Mouse (Mus musculus): ENCODE results near the gene Msln. TPM values are rescaled to one million over a fixed set of nuclear protein-coding genes. Genes with fewer than 3 reads are reported as not detected.

Gene Msln
- polyA plus RNA-seq, 1 experiment, result 23.6 TPM

DNA sequence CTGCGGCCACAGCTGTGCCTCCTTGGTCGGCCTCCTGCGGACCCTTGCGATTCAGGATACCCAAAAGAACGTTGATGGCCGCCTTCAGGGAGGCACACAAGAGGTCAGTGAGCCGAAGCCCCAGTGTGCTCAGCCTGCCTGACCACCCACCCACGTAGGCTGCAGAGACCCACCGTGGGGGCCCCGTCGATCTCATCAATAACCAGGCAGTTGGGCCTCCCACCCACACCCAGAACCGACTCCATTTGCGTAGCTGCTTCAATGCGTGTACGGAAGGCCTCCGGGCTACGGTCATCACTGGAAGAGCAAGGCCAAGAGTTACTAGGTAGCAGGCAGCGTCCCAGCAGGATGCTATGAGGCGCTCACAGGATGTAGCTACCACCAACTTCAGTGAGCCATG lies 30.7 kb downstream of the Msln start:
- Histone ChIP-seq H3K4me1 (replicated peaks; ENCODE audit: control insufficient read depth, insufficient read depth, low read length) (peaks cover 16% of the 10 kb centered on the region), H3K27ac (ENCODE audit: control insufficient read depth, insufficient read depth, low read length) (no peak overlapping the region), H3K4me3 (ENCODE audit: control insufficient read depth, insufficient read depth, low read length) (no peak overlapping the region), H3K27me3 (ENCODE audit: control insufficient read depth, insufficient read depth, low read length) (no peaks in the 10 kb centered on the region), H3K36me3 (ENCODE audit: control insufficient read depth, insufficient read depth, low read length) (no peaks in the 10 kb centered on the region)
- no peak for DNase-seq
- TF ChIP-seq CTCF (IDR thresholded peaks at IDR 0.05; ENCODE audit: borderline replicate concordance, control insufficient read depth, extremely low read depth, insufficient read depth, low read length, poor library complexity), result no peak
- no peak for TF ChIP-seq POLR2A (IDR thresholded peaks at IDR 0.05; ENCODE audit: control insufficient read depth, extremely low read depth, insufficient read depth, low read length, poor library complexity)
- WGBS, result 98% methylated on average over 19 of the region's 19 CpGs

DNA sequence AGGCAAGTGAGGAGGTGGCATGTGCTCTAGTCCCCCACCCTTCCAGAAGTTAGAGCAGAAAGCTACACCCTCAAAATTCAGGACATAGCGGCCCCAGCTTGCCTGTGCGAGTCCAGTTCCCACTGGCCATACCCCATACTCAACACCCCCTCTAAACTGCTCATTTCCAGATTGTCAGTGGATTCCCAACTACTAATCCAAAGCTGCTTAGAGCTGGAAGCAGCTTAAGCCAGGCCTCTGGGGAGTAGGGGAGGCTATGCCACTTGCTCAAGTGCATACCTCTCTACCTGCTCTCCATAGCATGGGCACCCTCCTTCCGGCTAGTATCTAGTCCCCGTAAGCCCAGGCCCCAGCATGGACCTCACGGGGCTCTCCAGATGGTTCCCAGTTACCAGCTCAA lies 32.7 kb downstream of the Msln start:
- WGBS, result 98% methylated on average over 5 of the region's 5 CpGs
- peaks cover 3% of the 10 kb centered on the region; the same call in 1 of the 2 replicates for H3K4me1 ChIP-seq (replicated peaks; ENCODE audit: control insufficient read depth, insufficient read depth, low read length)
- H3K36me3 ChIP-seq (ENCODE audit: control insufficient read depth, insufficient read depth, low read length), result no peaks in the 10 kb centered on the region
- no peaks in the 10 kb centered on the region for H3K27me3 ChIP-seq (ENCODE audit: control insufficient read depth, insufficient read depth, low read length)
- no peak for DNase-seq
- TF ChIP-seq POLR2A (IDR thresholded peaks at IDR 0.05; ENCODE audit: control insufficient read depth, extremely low read depth, insufficient read depth, low read length, poor library complexity) (no peak), CTCF (IDR thresholded peaks at IDR 0.05; ENCODE audit: borderline replicate concordance, control insufficient read depth, extremely low read depth, insufficient read depth, low read length, poor library complexity) (no peak)
- H3K4me3 ChIP-seq (ENCODE audit: control insufficient read depth, insufficient read depth, low read length), result no peak overlapping the region
- no peak overlapping the region for H3K27ac ChIP-seq (ENCODE audit: control insufficient read depth, insufficient read depth, low read length)

DNA sequence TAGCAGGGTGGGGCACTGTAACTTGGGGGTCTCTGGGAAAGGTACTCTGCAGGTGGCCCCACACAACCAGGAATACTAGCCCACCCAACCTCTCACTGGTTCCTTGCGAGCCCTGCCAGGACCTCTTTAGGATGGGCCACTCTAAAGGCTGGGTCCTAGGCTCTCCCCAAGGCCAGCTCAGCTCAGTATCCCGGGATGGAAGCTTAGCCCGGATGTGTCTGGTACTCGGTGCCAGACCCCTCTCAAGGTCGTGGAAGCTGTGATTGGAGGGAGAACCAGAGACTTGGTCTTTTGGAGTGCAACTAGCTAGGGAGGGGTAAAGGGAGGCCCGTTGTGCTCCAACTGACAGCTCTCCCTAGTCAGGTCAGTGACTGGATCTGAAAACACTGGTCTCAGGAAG lies 36.5 kb downstream of the Msln start:
- WGBS, result 24% methylated on average over 6 of the region's 6 CpGs
- no peak for TF ChIP-seq CTCF (IDR thresholded peaks at IDR 0.05; ENCODE audit: borderline replicate concordance, control insufficient read depth, extremely low read depth, insufficient read depth, low read length, poor library complexity)
- no peak for TF ChIP-seq POLR2A (IDR thresholded peaks at IDR 0.05; ENCODE audit: control insufficient read depth, extremely low read depth, insufficient read depth, low read length, poor library complexity)
- peaks cover 2% of the 10 kb centered on the region; the same call in 1 of the 2 replicates for H3K27me3 ChIP-seq (ENCODE audit: control insufficient read depth, insufficient read depth, low read length)

DNA sequence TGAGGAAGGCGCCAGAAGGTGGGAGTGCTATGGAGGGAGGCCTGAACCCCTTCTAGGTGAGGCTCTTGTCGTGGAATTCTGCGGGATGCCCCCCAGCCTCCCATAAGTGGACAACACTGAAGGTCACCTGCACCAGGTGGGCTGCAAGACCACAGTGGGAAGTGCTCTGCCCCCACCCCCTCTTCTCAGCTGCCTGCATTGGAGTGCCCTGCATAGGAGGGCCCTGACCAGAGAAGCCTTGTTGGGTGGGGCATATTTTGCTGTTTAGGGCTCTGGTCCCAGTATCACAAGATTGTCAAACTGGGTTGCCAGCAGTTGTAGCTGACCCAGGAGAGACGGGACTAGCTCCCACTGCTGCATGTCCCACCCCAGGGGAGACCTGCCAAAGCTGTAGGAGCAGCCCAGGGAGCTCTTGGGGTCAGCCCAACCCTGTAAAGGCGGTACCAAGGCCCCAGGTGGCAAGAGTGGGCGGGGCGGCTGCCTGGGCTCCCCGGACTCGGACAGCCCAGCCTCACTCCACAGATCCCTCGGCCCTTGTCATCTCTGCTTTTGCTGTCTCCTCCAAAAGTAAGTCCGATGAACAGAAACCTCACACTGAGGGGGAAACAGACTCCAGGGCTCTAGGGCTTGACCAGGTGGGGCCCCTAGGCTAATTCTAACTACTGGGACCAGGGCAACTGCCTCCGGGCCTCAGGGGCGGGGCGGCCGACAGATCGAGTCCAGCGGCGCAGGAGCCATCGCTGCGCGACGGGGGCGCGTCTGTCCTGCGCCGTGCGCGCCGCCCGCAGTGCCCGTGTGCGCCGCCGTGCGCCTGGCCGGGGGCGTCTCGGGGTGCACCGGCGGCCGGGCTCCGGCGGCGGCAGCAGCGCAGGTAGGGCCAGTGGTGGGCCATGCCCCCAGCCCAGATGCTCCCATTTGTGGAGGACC lies 37.2 kb downstream of the Msln start, which contains the start of gene Gng13:
Gene Gng13 (plus strand): TSS at position 461 of the 927 bp plus-strand sequence.
- Histone ChIP-seq H3K27ac (ENCODE audit: control insufficient read depth, insufficient read depth, low read length) (no peak within 1 kb of the TSS), H3K4me3 (ENCODE audit: control insufficient read depth, insufficient read depth, low read length) (no peak within 1 kb of the TSS), H3K4me1 (replicated peaks; ENCODE audit: control insufficient read depth, insufficient read depth, low read length) (no peaks in the 10 kb centered on the region), H3K27me3 (ENCODE audit: control insufficient read depth, insufficient read depth, low read length) (peaks cover 2% of the 10 kb centered on the region; the same call in 1 of the 2 replicates), H3K36me3 (ENCODE audit: control insufficient read depth, insufficient read depth, low read length) (no peaks in the 10 kb centered on the region)
- 4% methylated on average over 45 of the region's 45 CpGs for WGBS
- no peak for DNase-seq
- TF ChIP-seq POLR2A (IDR thresholded peaks at IDR 0.05; ENCODE audit: control insufficient read depth, extremely low read depth, insufficient read depth, low read length, poor library complexity) (no peak), CTCF (IDR thresholded peaks at IDR 0.05; ENCODE audit: borderline replicate concordance, control insufficient read depth, extremely low read depth, insufficient read depth, low read length, poor library complexity) (no peak)

More for the DNA sequence above, 36.5 kb downstream of the Msln start:
- Histone ChIP-seq H3K27ac (ENCODE audit: control insufficient read depth, insufficient read depth, low read length) (no peak overlapping the region), H3K4me1 (replicated peaks; ENCODE audit: control insufficient read depth, insufficient read depth, low read length) (no peaks in the 10 kb centered on the region), H3K4me3 (ENCODE audit: control insufficient read depth, insufficient read depth, low read length) (no peak overlapping the region), H3K36me3 (ENCODE audit: control insufficient read depth, insufficient read depth, low read length) (no peaks in the 10 kb centered on the region)
- DNase-seq, result no peak

DNA sequence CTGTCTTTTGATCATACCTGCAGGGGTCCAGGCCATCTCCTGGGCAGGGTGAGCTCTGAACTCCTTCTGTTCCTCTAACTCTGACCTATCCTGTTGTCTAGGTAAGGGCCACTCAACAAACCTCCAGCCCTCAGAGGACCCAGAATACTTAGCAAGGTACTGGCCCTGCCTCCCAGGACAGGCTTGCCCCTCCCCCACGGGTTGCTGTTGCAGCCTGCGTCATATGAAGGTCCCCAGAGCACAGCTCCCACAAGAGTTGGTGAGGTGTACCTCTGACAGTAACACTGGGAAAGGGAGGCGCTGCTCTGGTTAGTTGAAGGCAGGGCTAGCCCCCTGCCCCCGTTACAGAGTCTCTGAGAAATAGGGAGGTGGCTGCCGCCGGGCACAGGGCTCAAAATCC lies 38.0 kb downstream of the Msln start:
- no peak overlapping the region for H3K27ac ChIP-seq (ENCODE audit: control insufficient read depth, insufficient read depth, low read length)
- peaks cover 2% of the 10 kb centered on the region; the same call in 1 of the 2 replicates for H3K27me3 ChIP-seq (ENCODE audit: control insufficient read depth, insufficient read depth, low read length)
- WGBS, result 11% methylated on average over 6 of the region's 6 CpGs
- DNase-seq, result no peak
- TF ChIP-seq CTCF (IDR thresholded peaks at IDR 0.05; ENCODE audit: borderline replicate concordance, control insufficient read depth, extremely low read depth, insufficient read depth, low read length, poor library complexity) (no peak), POLR2A (IDR thresholded peaks at IDR 0.05; ENCODE audit: control insufficient read depth, extremely low read depth, insufficient read depth, low read length, poor library complexity) (no peak)
- H3K36me3 ChIP-seq (ENCODE audit: control insufficient read depth, insufficient read depth, low read length), result no peaks in the 10 kb centered on the region
- no peaks in the 10 kb centered on the region for H3K4me1 ChIP-seq (replicated peaks; ENCODE audit: control insufficient read depth, insufficient read depth, low read length)
- no peak overlapping the region for H3K4me3 ChIP-seq (ENCODE audit: control insufficient read depth, insufficient read depth, low read length)

DNA sequence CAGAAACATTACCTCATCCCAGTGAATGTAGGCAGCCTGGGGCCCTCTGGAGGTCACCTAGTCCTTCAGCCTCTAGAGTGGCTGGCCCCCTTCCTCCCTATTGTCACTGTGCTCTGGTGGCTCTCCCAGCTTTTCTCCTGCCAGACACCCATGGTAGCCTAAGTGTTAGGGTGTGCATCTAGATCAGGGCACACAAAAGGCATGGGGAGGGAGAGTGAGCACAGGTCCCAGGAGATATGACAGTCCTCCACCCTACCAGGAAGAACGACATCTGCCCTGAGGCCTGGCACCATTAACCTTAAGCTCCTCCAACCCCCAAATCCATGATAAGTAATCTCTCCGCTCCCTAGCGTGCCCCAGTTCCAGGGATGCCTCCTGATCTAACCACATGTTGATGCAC lies 38.6 kb downstream of the Msln start:
- H3K4me1 ChIP-seq (replicated peaks; ENCODE audit: control insufficient read depth, insufficient read depth, low read length), result no peaks in the 10 kb centered on the region
- TF ChIP-seq CTCF (IDR thresholded peaks at IDR 0.05; ENCODE audit: borderline replicate concordance, control insufficient read depth, extremely low read depth, insufficient read depth, low read length, poor library complexity) (no peak), POLR2A (IDR thresholded peaks at IDR 0.05; ENCODE audit: control insufficient read depth, extremely low read depth, insufficient read depth, low read length, poor library complexity) (no peak)
- H3K4me3 ChIP-seq (ENCODE audit: control insufficient read depth, insufficient read depth, low read length), result no peak overlapping the region
- H3K27ac ChIP-seq (ENCODE audit: control insufficient read depth, insufficient read depth, low read length), result no peak overlapping the region
- no peak for DNase-seq
- peaks cover 2% of the 10 kb centered on the region; the same call in 1 of the 2 replicates for H3K27me3 ChIP-seq (ENCODE audit: control insufficient read depth, insufficient read depth, low read length)
- WGBS, result 64% methylated on average over 3 of the region's 3 CpGs
- no peaks in the 10 kb centered on the region for H3K36me3 ChIP-seq (ENCODE audit: control insufficient read depth, insufficient read depth, low read length)
